Mouse (Mus musculus) G1E (cell line): ENCODE data around the gene Nup35. TPM values are rescaled to one million over a fixed set of nuclear protein-coding genes. Genes with fewer than 3 reads are reported as not detected.

ENCODE experiments used
- ATAC-seq: 2 replicates; pipeline ENCODE4 v1.8.0; 2016; ENCODE audit warnings: mild to moderate bottlenecking; ENCODE audit not compliant: insufficient number of reproducible peaks, poor library complexity, low FRiP score, severe bottlenecking; ENCODE audit errors: extremely low read depth
- DNase-seq: peaks from one replicate; pipeline ENCODE4 v3.0.0; 2012; ENCODE audit warnings: low spot score
- H3K27me3 ChIP-seq: 2 replicates; pipeline ENCODE4 v1.6.1; 2012; ENCODE audit warnings: mild to moderate bottlenecking, low read length, inconsistent platforms; ENCODE audit not compliant: insufficient read depth
- H3K36me3 ChIP-seq: replicated peaks from 2 replicates; pipeline ENCODE3; 2012; ENCODE audit warnings: mild to moderate bottlenecking, inconsistent platforms
- H3K4me1 ChIP-seq: 2 replicates; pipeline ENCODE4 v1.6.1; 2012; ENCODE audit warnings: low read depth, low read length, inconsistent platforms, mixed read lengths; ENCODE audit not compliant: insufficient read depth
- H3K4me3 ChIP-seq: 2 replicates; pipeline ENCODE4 v1.5.1; 2012; ENCODE audit warnings: low read depth, mild to moderate bottlenecking, inconsistent platforms, low read length, moderate library complexity, mixed read lengths
- H3K9me3 ChIP-seq: replicated peaks from 2 replicates; pipeline ENCODE4 v1.6.1; 2012; ENCODE audit warnings: inconsistent platforms
- CTCF ChIP-seq: IDR thresholded peaks from 2 replicates; pipeline ENCODE4 v1.5.1; 2012; ENCODE audit warnings: low read depth, low read length, inconsistent platforms, mixed read lengths
- GATA1 ChIP-seq: IDR thresholded peaks from 2 replicates; pipeline ENCODE4 v1.6.1; 2012; ENCODE audit warnings: borderline replicate concordance, low read length, inconsistent platforms, mixed read lengths
- GATA2 ChIP-seq: IDR thresholded peaks from 2 replicates; pipeline ENCODE4 v1.6.1; 2012; ENCODE audit warnings: low read depth, low read length, inconsistent platforms, borderline replicate concordance
- POLR2AphosphoS5 ChIP-seq: IDR thresholded peaks from 2 replicates; pipeline ENCODE4 v1.6.1; 2012; ENCODE audit warnings: low read depth, low read length, inconsistent platforms; ENCODE audit not compliant: insufficient replicate concordance
- TAL1 ChIP-seq: conservative IDR thresholded peaks from 2 replicates; pipeline ENCODE4 v1.6.1; 2012; ENCODE audit warnings: low read depth, low read length, inconsistent platforms, mixed read lengths
- polyA plus RNA-seq: library from polyadenylated mRNA; stranded (reverse); fragments of >175 nt; gene quantifications from 2 replicates; pipeline ENCODE4 v1.2.3, GENCODE M21; 2012
- total RNA-seq, 2 experiments: library from RNA; stranded (forward) in 1 of 2; stranded (reverse) in 1 of 2; fragments of 200-1000 nt in 1 of 2; fragments of >200 nt in 1 of 2; fragmentation: Nextera tagmentation in 1 of 2; gene quantifications; 2 replicates each; pipeline ENCODE4 v1.2.3; 2014 to 2017

The Nup35 gene
- total and polyA plus RNA-seq, 3 experiments = 2.2 to 87.8 (median 65.8) TPM

DNA sequence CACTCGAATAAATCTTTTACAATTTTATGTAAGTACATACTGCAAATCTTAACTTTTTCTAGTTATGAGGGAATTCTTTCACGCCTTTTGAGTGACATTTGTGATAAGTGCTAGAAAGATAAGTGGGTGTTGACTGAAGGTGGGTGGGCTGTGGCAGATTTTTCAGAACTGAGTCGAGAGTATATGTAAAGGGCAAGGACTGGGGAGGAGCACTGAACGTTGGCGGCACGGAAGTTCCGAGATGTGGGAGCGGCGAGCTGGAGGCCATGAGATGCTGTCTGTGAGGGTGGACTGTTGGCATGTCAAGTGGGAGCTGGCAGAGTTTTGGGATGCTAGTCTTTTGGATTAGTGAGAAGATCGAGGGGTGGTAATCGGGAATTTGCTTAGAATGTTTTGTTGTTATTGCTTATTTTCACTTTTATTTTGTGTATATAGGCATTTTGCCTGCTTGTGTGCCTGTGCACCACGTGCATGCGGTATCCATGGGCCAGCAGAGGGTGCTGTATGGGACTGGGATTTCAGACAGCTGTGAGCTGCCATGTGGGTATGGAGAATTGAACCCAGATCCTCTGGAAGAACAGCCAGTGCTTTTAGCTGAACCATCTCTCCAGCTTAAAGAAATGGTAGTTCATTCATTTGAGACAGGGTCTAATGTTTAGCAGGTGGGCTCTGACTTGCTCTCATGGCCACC, 15.4 kb downstream of the Nup35 start:
- DNase-seq (no peak), ATAC-seq (no peak)
- Histone ChIP-seq H3K27me3 (no peaks in the 10 kb centered on the region), H3K9me3 (no peaks in the 10 kb centered on the region), H3K4me3 (no peak overlapping the region), H3K36me3 (peaks cover 22% of the 10 kb centered on the region), H3K4me1 (no peaks in the 10 kb centered on the region; the same call in 1 of the 2 replicates)
- TF ChIP-seq POLR2AphosphoS5 (no peak), CTCF (no peak), GATA1 (no peak), GATA2 (no peak), TAL1 (no peak)

DNA sequence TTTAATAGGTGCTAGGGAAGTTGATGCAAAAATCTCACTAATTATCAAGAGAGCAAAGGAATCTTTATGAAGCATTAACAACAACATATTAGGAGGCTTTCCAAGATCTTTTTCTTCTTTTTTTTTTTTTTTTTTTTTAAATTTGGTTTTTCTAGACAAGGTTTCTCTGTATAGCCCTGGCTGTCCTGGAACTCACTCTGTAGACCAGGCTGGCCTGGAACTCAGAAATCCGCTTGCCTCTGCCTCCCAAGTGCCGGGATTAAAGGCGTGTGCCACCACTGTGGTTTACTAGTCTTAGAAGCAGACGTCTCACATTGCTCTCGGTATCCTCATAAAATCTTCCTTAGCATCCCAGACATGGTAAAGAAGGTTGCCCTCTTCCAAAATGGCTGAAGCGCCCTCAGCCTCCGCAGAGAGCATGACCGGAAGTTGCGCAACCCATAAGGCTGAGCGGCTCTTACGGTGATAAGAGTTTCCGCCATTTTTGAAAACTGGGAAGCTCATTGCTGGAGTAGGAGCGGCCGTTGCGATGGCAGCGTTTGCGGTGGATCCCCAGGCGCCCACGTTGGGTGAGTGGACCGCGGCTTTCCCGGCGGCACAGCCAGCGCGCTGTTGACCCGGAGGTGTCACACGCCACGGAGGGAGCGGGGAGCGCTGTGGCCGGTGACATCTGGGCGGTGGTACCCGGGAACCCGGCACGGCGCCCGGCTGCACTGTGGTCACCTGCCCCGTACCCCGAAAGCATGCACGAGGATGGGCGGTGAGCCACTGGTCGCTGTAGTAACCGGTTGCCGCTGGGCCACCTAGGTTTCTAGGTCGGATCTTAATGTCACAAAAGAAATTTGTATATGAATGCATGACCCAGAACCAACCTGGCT, 21.6 kb downstream of the Nup35 start:
- Histone ChIP-seq H3K27me3 (no peaks in the 10 kb centered on the region), H3K4me3 (peak overlapping the region; percentile 99), H3K36me3 (peaks cover 20% of the 10 kb centered on the region), H3K9me3 (no peaks in the 10 kb centered on the region), H3K4me1 (peaks cover 14% of the 10 kb centered on the region)
- ATAC-seq (peak; percentile 92), DNase-seq (peak; percentile 60)
- no peak for TF ChIP-seq POLR2AphosphoS5
- no peak for TF ChIP-seq CTCF
- no peak for TF ChIP-seq GATA2
- TF ChIP-seq TAL1 = no peak

DNA sequence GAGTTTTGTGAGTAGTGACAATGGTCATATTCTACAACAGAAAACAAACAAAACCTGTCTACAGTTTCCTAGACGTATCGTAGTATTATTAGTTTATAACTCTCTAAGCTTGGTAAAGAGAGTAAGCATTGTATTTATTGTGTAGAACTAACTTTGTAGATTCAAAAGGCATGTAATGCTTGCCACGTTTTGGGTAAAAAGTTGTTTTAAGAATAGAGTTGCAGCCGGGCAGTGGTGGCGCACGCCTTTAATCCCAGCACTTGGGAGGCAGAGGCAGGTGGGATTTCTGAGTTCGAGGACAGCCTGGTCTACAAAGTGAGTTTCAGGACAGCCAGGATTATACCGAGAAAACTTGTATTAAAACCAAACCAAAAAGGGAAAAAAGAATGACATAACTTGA, 22.4 kb downstream of the Nup35 start:
- DNase-seq (no peak), ATAC-seq (no peak)
- Histone ChIP-seq H3K36me3 (peaks cover 28% of the 10 kb centered on the region), H3K4me3 (peak overlapping the region; percentile 99), H3K9me3 (no peaks in the 10 kb centered on the region), H3K4me1 (peaks cover 21% of the 10 kb centered on the region), H3K27me3 (no peaks in the 10 kb centered on the region)
- no peak for TF ChIP-seq CTCF

DNA sequence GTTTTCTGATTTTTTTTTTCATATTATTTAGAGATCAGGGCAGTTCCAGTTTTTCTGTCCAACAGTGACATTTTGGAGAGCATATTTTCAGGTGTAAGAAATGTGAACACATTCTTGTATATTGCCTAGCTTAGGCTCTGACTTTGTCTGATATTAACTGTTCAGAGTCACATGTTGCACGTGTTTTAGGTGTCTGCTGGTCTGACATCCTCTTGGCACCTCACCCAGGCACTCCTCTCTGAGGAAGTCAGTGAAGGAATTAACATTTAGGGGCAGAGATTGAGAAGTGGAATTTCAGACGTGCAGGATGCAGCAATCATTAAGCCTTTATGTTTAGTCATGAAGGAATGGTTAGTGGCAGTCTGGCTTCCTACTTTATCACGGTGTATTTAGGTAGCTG, 22.8 kb downstream of the Nup35 start:
- Histone ChIP-seq H3K4me1 (peaks cover 21% of the 10 kb centered on the region), H3K27me3 (no peaks in the 10 kb centered on the region), H3K4me3 (peak overlapping the region; percentile 99; the same call in 1 of the 2 replicates), H3K9me3 (no peaks in the 10 kb centered on the region), H3K36me3 (peaks cover 32% of the 10 kb centered on the region)
- DNase-seq (no peak), ATAC-seq (no peak)
- no peak for TF ChIP-seq CTCF
- TF ChIP-seq GATA1 = no peak
- no peak for TF ChIP-seq POLR2AphosphoS5
- no peak for TF ChIP-seq TAL1
- TF ChIP-seq GATA2 = no peak

DNA sequence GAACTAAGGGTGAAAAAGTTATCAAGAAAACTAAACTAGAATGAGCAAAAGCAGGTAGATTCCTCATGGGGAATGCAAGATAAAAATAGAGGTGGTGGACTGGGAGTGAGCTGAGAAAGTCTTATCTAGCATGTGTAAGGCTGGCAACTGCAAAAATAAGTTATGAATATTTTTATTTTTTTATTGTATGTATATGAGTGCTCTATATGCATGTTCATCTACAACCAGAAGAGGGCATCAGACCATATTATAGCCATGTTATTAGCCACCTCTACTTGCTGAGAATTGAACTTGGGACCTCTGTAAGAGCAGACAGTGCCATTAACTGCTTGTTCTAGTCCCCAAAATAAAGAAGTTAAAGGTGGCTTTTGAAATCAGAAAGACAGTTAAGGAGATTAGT, 44.4 kb downstream of the Nup35 start:
- H3K27me3 ChIP-seq = no peaks in the 10 kb centered on the region
- H3K9me3 ChIP-seq = no peaks in the 10 kb centered on the region
- H3K36me3 ChIP-seq = peaks cover 44% of the 10 kb centered on the region
- no peak overlapping the region for H3K4me3 ChIP-seq
- H3K4me1 ChIP-seq = no peaks in the 10 kb centered on the region
- ATAC-seq (no peak), DNase-seq (no peak)
- TF ChIP-seq CTCF (no peak), GATA1 (no peak)

DNA sequence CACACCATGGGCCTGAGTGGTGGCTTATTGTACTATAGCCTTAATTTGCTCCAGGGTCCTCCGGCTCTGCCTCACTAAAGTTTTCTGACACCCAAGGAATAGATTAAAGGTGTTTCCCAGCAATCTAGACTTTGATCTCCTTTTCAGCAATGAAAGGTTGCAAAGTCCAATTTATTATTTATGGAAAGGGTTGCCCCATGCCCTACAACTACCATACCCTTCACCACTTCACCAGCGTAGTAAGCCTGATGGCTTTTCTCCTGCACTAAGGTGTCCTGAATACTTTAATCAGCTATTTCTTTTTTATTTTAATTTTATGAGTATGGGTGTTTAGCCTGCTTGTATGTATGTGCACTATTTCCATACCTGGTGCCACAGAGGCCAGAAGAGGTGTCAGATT, 45.6 kb downstream of the Nup35 start:
- no peaks in the 10 kb centered on the region for H3K27me3 ChIP-seq
- H3K4me1 ChIP-seq = no peaks in the 10 kb centered on the region
- TF ChIP-seq POLR2AphosphoS5 (no peak), TAL1 (no peak), CTCF (no peak), GATA2 (no peak), GATA1 (no peak)
- ATAC-seq = no peak
- H3K4me3 ChIP-seq = no peak overlapping the region
- no peaks in the 10 kb centered on the region for H3K9me3 ChIP-seq
- H3K36me3 ChIP-seq = peaks cover 42% of the 10 kb centered on the region
- DNase-seq = no peak
